Comparison of ENCODE assay signal across 11 mouse cellular contexts in genomic region chr12:79354621-79355020, GRCm38 (mm10). TPM values are rescaled to one million over a fixed set of nuclear protein-coding genes. Genes with fewer than 3 reads are reported as not detected.
DNase-seq lines count a peak whose midpoint lies in the region; ATAC-seq and TF ChIP-seq lines count a peak whose summit lies in the region.
"Had no signal": no experiment of that assay in that cellular context is flagged by ENCODE, and none has a peak within 500 bp of the region (broad histone marks: within the 10 kb centered on the region; RNA-seq: fewer than 3 reads in every experiment).

No protein-coding gene starts in this region.

- H3ac ChIP-seq in C2C12 (ENCODE audit: control insufficient read depth, insufficient read length, low read depth): no peak overlapping the region

- no peaks in the 10 kb centered on the region for H3K36me3 ChIP-seq in heart, embryonic 10.5 days
- H3K36me3 ChIP-seq in C2C12 (ENCODE audit: control insufficient read depth, insufficient read depth): no peaks in the 10 kb centered on the region
- no peaks in the 10 kb centered on the region for H3K36me3 ChIP-seq in limb, embryonic 15.5 days
- H3K36me3 ChIP-seq: embryonic facial prominence, embryonic 13.5 days had no signal

- DNase-seq in heart, adult 18-20 months: peak; percentile 45 to 63
- DNase-seq in heart, embryonic 10.5 days (ENCODE audit: low spot score): no peak
- DNase-seq in kidney, adult 18-20 months: peak; percentile 41
- no peak for DNase-seq in frontal cortex, postnatal 10 days (ENCODE audit: low spot score in 2 of 2)
- DNase-seq in embryo, embryonic 9.5 days (ENCODE audit: extremely low spot score): no peak
- DNase-seq in right cerebral cortex, postnatal 25 days: no peak
- DNase-seq: cerebellum, adult 18-20 months had no signal

- no peak overlapping the region for H3K4me2 ChIP-seq in limb, embryonic 15.5 days
- H3K4me2 ChIP-seq: embryonic facial prominence, embryonic 13.5 days had no signal

- no peak overlapping the region for H3K4me3 ChIP-seq in heart, embryonic 10.5 days
- no peak overlapping the region for H3K4me3 ChIP-seq in C2C12 (ENCODE audit: insufficient read depth, poor library complexity, severe bottlenecking)
- no peak overlapping the region for H3K4me3 ChIP-seq in limb, embryonic 15.5 days
- H3K4me3 ChIP-seq: embryonic facial prominence, embryonic 13.5 days had no signal

- no peaks in the 10 kb centered on the region for H3K79me2 ChIP-seq in C2C12 (ENCODE audit: control insufficient read depth, insufficient read depth)

- 76% methylated on average over 7 of the region's 7 CpGs for WGBS in heart, embryonic 10.5 days
- 44% methylated on average over 7 of the region's 7 CpGs for WGBS in limb, embryonic 15.5 days

- peak; percentile 87 for ATAC-seq in limb, embryonic 15.5 days (ENCODE audit: insufficient number of reproducible peaks, low FRiP score, low TSS enrichment, low read depth)

- no peak for TF ChIP-seq CTCF in C2C12 (IDR thresholded peaks at IDR 0.05; ENCODE audit: control insufficient read depth, insufficient read depth, insufficient read length)

- no peak overlapping the region for H3K27ac ChIP-seq in heart, embryonic 10.5 days
- peak overlapping the region; percentile 79 for H3K27ac ChIP-seq in limb, embryonic 15.5 days
- H3K27ac ChIP-seq: embryonic facial prominence, embryonic 13.5 days had no signal

- no peaks in the 10 kb centered on the region for H3K9me3 ChIP-seq in heart, embryonic 10.5 days
- no peaks in the 10 kb centered on the region for H3K9me3 ChIP-seq in limb, embryonic 15.5 days

- H3K79me3 ChIP-seq in C2C12 (ENCODE audit: low read depth): no peaks in the 10 kb centered on the region

- no peak overlapping the region for H3K9ac ChIP-seq in limb, embryonic 15.5 days
- H3K9ac ChIP-seq: embryonic facial prominence, embryonic 13.5 days had no signal

- H3K4me1 ChIP-seq in heart, embryonic 10.5 days: peaks cover 30% of the 10 kb centered on the region
- H3K4me1 ChIP-seq in limb, embryonic 15.5 days: peaks cover 23% of the 10 kb centered on the region

- peaks cover 12% of the 10 kb centered on the region; the same call in 1 of the 2 replicates for H3K27me3 ChIP-seq in heart, embryonic 10.5 days (ENCODE audit: insufficient read depth, poor library complexity, severe bottlenecking)
- H3K27me3 ChIP-seq in C2C12 (ENCODE audit: control insufficient read depth, insufficient read depth, insufficient read length): no peaks in the 10 kb centered on the region
- no peaks in the 10 kb centered on the region for H3K27me3 ChIP-seq in limb, embryonic 15.5 days
- H3K27me3 ChIP-seq: embryonic facial prominence, embryonic 13.5 days had no signal

TF ChIP-seq in C2C12, 6 proteins besides CTCF, POLR2A, EP300 and RAD21:
- TF ChIP-seq MYOD1 (IDR thresholded peaks at IDR 0.05; ENCODE audit: control insufficient read depth, insufficient read length, low read depth): no peak
- no peak for TF ChIP-seq CEBPB (IDR thresholded peaks at IDR 0.05; ENCODE audit: low read depth)
- peak; percentile 77 for TF ChIP-seq USF1 (IDR thresholded peaks at IDR 0.05; ENCODE audit: low read depth)
- peak; percentile 59 for TF ChIP-seq MAX (IDR thresholded peaks at IDR 0.05)
- TF ChIP-seq MYOG (IDR thresholded peaks at IDR 0.05; ENCODE audit: control insufficient read depth, extremely low read depth, insufficient read length): no peak
- TF ChIP-seq FOSL1 (IDR thresholded peaks at IDR 0.05; ENCODE audit: insufficient read depth, low read length, poor library complexity, severe bottlenecking): no peak

RNA-seq across cellular contexts. Expression of gene Rad51b, which starts 57.5 kb away (rescaled TPM):
- total RNA-seq in heart, adult 18-20 months (2021): under 1 TPM; 0.62 to 0.64 TPM
- 5.1 and 6.6 TPM in 2 replicates for polyA plus RNA-seq in heart, embryonic 10.5 days (2016; fragmentation: Nextera tagmentation; extraction: Ambion mirVana)
- polyA plus RNA-seq in C2C12 (2012; fragmentation: generic; extraction: Trizol): 1.3 TPM
- polyA plus RNA-seq in limb, embryonic 15.5 days (2015; fragmentation: Nextera tagmentation; extraction: Ambion mirVana): 5.2 and 5.3 TPM in 2 replicates
- total RNA-seq: monocyte, adult 5-6 weeks had no signal

RNA-seq across cellular contexts. Expression of gene Zfyve26, which starts 58.5 kb away (rescaled TPM):
- 10 to 100 TPM; 13.5 to 14.3 TPM for total RNA-seq in heart, adult 18-20 months (2021)
- polyA plus RNA-seq in heart, embryonic 10.5 days (2016; fragmentation: Nextera tagmentation; extraction: Ambion mirVana): 12.4 and 12.5 TPM in 2 replicates
- 6.4 TPM for polyA plus RNA-seq in C2C12 (2012; fragmentation: generic; extraction: Trizol)
- polyA plus RNA-seq in limb, embryonic 15.5 days (2015; fragmentation: Nextera tagmentation; extraction: Ambion mirVana): 11.9 and 12.0 TPM in 2 replicates

Comparison
In these comparisons a context has a peak if more than half of its experiments do, and no peak if none do; other contexts are left out.
1. DNase-seq: peak in heart, adult 18-20 months (2 of 2) and kidney, adult 18-20 months (single experiment); none in heart, embryonic 10.5 days (single experiment), frontal cortex, postnatal 10 days (0 of 2), embryo, embryonic 9.5 days (single experiment) and right cerebral cortex, postnatal 25 days (single experiment).